Mouse (Mus musculus) cerebellum, adult 2 months (tissue): ENCODE data around the gene Atg4a.

Experiments used
- CTCF ChIP-seq: fragments of 200-500 bp; IDR thresholded peaks from 2 replicates; pipeline ENCODE4 v1.5.1; 2011; ENCODE audit warnings: low read depth, mild to moderate bottlenecking, control low read depth, low read length, moderate library complexity, borderline replicate concordance; ENCODE audit not compliant: insufficient read depth
- POLR2A ChIP-seq: fragments of 200-500 bp; IDR thresholded peaks from 2 replicates; pipeline ENCODE4 v1.6.1; 2011; ENCODE audit warnings: low read length, control low read depth, borderline replicate concordance; ENCODE audit not compliant: insufficient read depth

- TF ChIP-seq POLR2A: no peak
- no peak for TF ChIP-seq CTCF
Measured at GRCm38 (mm10) chrX:140998885-140999284, 42.2 kb downstream of the Atg4a start.
